Mouse (Mus musculus) stomach, embryonic 14.5 days (tissue): ENCODE results near the gene Gm20388. TPM values are rescaled to one million over a fixed set of nuclear protein-coding genes. Genes with fewer than 3 reads are reported as not detected.

ENCODE experiments used
- ATAC-seq: fragments of 200-750 bp; cut with Nextera tagmentation; 2 replicates; pipeline ENCODE4 v1.8.0; 2017; ENCODE audit warnings: low read depth, moderate TSS enrichment; ENCODE audit not compliant: insufficient number of reproducible peaks, insufficient read depth, low FRiP score
- H3K27ac ChIP-seq: fragments of 300-500 bp; sonication (generic); 2 replicates; pipeline ENCODE4 v1.5.1; 2014; ENCODE audit warnings: mild to moderate bottlenecking, low read length, moderate library complexity, mixed read lengths
- H3K27me3 ChIP-seq: fragments of 300-500 bp; sonication (generic); 2 replicates; pipeline ENCODE4 v1.6.1; 2014; ENCODE audit warnings: low read length, control low read depth, mixed read lengths; ENCODE audit not compliant: control insufficient read depth, insufficient read depth
- H3K36me3 ChIP-seq: fragments of 300-500 bp; sonication (generic); 2 replicates; pipeline ENCODE4 v1.6.1; 2014; ENCODE audit warnings: mild to moderate bottlenecking, control low read depth, low read length, moderate library complexity, mixed read lengths; ENCODE audit not compliant: control insufficient read depth, insufficient read depth
- H3K4me1 ChIP-seq: fragments of 300-500 bp; sonication (generic); 2 replicates; pipeline ENCODE4 v1.6.1; 2014; ENCODE audit warnings: low read length, control low read depth, mixed read lengths; ENCODE audit not compliant: control insufficient read depth, insufficient read depth
- H3K4me2 ChIP-seq: fragments of 300-500 bp; sonication (generic); replicated peaks from 2 replicates; pipeline ENCODE4 v1.6.1; 2014; ENCODE audit warnings: low read depth, low read length, control low read depth
- H3K4me3 ChIP-seq: fragments of 300-500 bp; sonication (generic); 2 replicates; pipeline ENCODE4 v1.5.1; 2014; ENCODE audit warnings: low read depth, low read length, control low read depth
- H3K9ac ChIP-seq: fragments of 300-500 bp; sonication (generic); replicated peaks from 2 replicates; pipeline ENCODE4 v1.6.1; 2014; ENCODE audit warnings: low read depth, mild to moderate bottlenecking, control low read depth, low read length, moderate library complexity, mixed read lengths
- H3K9me3 ChIP-seq: fragments of 300-500 bp; sonication (generic); 2 replicates; pipeline ENCODE4 v1.6.1; 2016; ENCODE audit warnings: low read depth, low read length, control low read depth; ENCODE audit not compliant: control insufficient read depth
- WGBS: fragments of 180-500 bp; shearing (Covaris S2); extraction: QIAGEN DNeasy Blood & Tissue Kit; methylation state at CpG from one replicate; pipeline ENCODE4 v1.1.7; 2014; 5-methylcytosine and 5-hydroxymethylcytosine counted together
- polyA plus RNA-seq: library from polyadenylated mRNA; unstranded; fragments of >200 nt; fragmentation: Nextera tagmentation; extraction: Ambion mirVana; gene quantifications from 2 replicates; pipeline ENCODE4 v1.2.1, GENCODE M21; 2014

The Gm20388 gene
- polyA plus RNA-seq, 1 experiment from 2014 or later: 11.4 TPM

DNA sequence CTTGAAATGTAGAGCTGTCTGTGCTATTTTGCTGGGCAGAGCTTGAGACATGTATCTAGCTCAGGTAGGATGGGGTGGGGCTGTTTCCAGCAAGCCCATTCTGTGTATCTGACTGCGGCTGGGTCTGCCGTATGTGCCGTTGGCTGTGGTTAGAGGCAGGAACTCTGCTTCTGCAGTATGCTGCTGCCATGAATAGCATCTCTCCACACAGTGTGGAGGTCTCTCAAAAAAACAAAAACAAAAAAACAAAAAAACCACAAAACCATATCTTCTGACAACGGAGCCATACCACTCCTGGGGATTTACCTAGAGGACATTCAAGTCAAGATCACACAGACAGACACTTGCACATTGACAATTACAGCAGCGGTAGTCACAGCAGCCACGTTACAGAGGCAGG is 4407.2 kb downstream of the Gm20388 start:
- WGBS: 83% methylated on average over 6 of the region's 6 CpGs

DNA sequence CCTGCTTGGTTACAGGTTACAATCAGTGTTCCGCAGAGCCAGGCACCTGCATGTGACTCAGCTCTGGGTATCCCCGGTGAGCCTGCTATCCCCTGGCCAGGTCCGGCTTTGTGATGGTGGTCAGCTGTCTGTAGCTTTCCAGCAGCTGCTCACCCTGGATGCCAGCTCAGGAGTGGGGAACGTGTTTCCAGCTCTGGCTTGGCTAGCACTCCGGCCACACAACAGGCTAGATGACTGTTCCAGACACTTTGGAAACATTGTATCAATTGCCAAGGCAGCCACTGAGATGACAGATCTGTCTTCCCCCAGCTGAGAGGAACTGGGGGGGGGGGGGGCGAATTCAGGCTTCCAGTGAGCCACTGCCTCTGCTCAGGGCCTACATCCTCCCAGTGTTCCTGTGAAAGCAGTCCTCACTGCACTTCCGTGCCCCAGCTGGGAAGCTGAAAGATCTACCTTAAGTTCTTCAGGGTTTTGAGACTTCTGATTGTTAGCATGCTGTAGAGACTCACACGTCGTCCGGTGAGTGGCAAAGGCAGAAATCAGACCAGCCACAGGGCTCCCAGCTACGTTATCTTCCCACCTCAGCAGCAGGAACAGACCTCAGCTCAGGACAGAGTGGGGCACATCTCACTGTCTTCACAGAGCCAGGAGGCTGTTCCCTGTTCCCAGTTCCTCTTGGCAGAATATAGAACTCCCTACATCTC is 4408.1 kb downstream of the Gm20388 start:
- no peak overlapping the region for H3K9ac ChIP-seq
- peaks cover 9% of the 10 kb centered on the region for H3K4me1 ChIP-seq
- 75% methylated on average over 11 of the region's 11 CpGs for WGBS
- no peak overlapping the region for H3K4me3 ChIP-seq
- H3K27ac ChIP-seq: no peak overlapping the region
- no peaks in the 10 kb centered on the region for H3K9me3 ChIP-seq
- no peaks in the 10 kb centered on the region for H3K27me3 ChIP-seq
- no peaks in the 10 kb centered on the region; the same call in 1 of the 2 replicates for H3K36me3 ChIP-seq
- ATAC-seq: no peak
- no peak overlapping the region for H3K4me2 ChIP-seq

More for the DNA sequence above, 4407.2 kb downstream of the Gm20388 start:
- Histone ChIP-seq H3K4me3 (no peak overlapping the region), H3K27me3 (no peaks in the 10 kb centered on the region), H3K9me3 (no peaks in the 10 kb centered on the region), H3K9ac (no peak overlapping the region), H3K4me2 (no peak overlapping the region), H3K27ac (no peak overlapping the region), H3K36me3 (no peaks in the 10 kb centered on the region; the same call in 1 of the 2 replicates), H3K4me1 (peaks cover 13% of the 10 kb centered on the region)
- ATAC-seq: no peak

DNA sequence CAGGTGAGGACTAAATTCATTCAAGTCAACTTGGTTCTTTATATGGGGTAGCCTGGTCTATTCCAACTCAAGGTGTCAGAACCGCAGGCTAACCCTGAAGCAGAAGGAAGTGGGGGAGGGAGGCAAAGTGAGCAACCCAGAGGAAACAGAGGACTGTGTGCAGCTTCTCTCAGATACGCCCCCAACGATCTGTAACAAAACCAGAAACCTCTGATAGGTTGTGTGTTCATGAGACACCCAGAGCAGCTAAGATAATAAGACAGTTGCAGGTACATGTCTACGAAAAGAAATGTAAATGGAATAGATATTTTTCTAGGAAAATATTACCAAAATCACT is 4408.6 kb downstream of the Gm20388 start:
- peaks cover 9% of the 10 kb centered on the region for H3K4me1 ChIP-seq
- ATAC-seq: no peak
- WGBS: 89% methylated on average over 4 of the region's 4 CpGs

DNA sequence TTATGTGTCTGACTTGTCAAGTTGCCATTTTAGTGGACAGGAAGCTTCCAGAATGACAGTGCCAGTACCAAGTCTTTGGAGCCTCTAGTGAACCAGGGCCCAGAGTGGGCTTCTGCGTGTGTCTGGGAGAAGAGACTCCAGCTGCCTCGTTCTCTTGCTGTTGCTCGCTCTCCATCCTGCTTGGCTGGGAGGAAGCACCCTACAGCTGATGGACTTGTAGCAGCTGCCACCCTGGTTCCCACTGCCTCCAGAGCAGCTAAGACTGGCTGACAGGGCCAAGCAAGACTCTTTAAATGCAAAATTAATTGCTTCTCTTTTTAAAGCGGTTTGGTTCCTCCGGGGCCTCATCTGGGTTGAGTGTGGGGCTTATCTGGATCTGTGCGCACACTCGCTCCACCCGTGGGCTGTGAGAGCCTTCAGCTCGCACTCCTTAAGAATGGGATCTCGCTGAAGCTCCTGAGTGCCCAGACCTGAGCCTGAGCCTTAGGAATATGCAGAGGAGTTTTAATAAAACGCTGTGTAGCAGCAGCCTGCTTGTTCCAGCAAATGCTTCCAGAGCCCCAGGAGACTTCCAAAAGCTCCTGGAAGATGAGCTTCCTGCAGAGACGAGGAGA is 4410.7 kb downstream of the Gm20388 start:
- no peak overlapping the region; the same call in 1 of the 2 replicates for H3K27ac ChIP-seq
- H3K9me3 ChIP-seq: no peaks in the 10 kb centered on the region
- no peaks in the 10 kb centered on the region; the same call in 1 of the 2 replicates for H3K36me3 ChIP-seq
- no peak overlapping the region for H3K4me2 ChIP-seq
- 37% methylated on average over 12 of the region's 12 CpGs for WGBS
- ATAC-seq: no peak
- peaks cover 9% of the 10 kb centered on the region for H3K4me1 ChIP-seq
- no peaks in the 10 kb centered on the region for H3K27me3 ChIP-seq
- no peak overlapping the region for H3K4me3 ChIP-seq
- no peak overlapping the region for H3K9ac ChIP-seq

More for the DNA sequence above, 4408.6 kb downstream of the Gm20388 start:
- H3K36me3 ChIP-seq: no peaks in the 10 kb centered on the region; the same call in 1 of the 2 replicates
- no peak overlapping the region for H3K4me2 ChIP-seq
- no peak overlapping the region for H3K4me3 ChIP-seq
- no peaks in the 10 kb centered on the region for H3K27me3 ChIP-seq
- H3K9ac ChIP-seq: no peak overlapping the region
- H3K27ac ChIP-seq: no peak overlapping the region
- no peaks in the 10 kb centered on the region for H3K9me3 ChIP-seq

DNA sequence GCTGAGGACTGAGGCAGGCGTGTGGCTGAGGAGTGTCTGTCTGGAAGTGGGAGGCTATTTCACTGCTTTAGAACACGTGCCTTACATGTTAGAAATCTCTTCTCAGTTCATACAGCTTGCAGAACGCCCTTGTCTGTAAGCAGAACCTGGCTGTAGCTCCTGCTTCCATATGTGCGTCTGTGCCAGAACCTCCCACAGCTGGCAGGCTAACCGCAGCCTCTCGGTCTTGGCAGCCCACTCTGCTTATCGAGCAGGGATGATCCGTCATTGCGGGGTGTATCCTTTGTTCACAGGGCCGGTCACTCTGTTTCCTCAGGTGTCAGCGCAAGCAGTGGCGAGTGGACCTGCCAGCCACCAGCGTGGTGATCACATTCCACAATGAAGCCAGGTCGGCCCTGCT is 4412.7 kb downstream of the Gm20388 start:
- no peaks in the 10 kb centered on the region for H3K27me3 ChIP-seq
- no peak overlapping the region for H3K4me3 ChIP-seq
- ATAC-seq: no peak
- no peak overlapping the region for H3K4me2 ChIP-seq
- peaks cover under 1% of the 10 kb centered on the region; the same call in 1 of the 2 replicates for H3K36me3 ChIP-seq
- H3K4me1 ChIP-seq: peaks cover 3% of the 10 kb centered on the region; the same call in 1 of the 2 replicates
- no peaks in the 10 kb centered on the region for H3K9me3 ChIP-seq
- WGBS: 84% methylated on average over 14 of the region's 14 CpGs
- H3K27ac ChIP-seq: no peak overlapping the region
- no peak overlapping the region for H3K9ac ChIP-seq

DNA sequence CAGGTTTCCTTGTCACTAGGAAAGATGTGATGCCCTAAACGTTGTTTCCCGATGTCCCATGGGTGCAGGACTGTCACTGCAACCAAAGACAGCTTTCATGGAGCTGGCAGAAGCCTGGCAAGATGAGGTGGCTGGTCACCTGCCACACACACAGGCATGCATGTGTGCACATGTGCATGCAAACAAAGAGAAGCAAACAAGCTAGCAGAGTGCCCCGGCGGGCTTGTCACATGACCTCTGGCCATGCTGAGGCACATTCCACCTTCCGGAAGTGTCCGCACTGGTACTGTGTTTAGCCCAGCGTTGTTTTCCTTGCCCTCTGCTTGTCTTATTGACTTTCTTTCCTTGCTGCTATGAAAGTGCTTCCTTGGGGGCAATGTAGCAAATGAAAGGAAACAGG is 4417.6 kb downstream of the Gm20388 start:
- H3K9ac ChIP-seq: no peak overlapping the region
- H3K4me2 ChIP-seq: no peak overlapping the region
- H3K27me3 ChIP-seq: no peaks in the 10 kb centered on the region
- 75% methylated on average over 7 of the region's 7 CpGs for WGBS
- H3K9me3 ChIP-seq: no peaks in the 10 kb centered on the region
- H3K27ac ChIP-seq: no peak overlapping the region
- ATAC-seq: no peak
- H3K4me3 ChIP-seq: no peak overlapping the region
- no peaks in the 10 kb centered on the region for H3K4me1 ChIP-seq
- H3K36me3 ChIP-seq: peaks cover 22% of the 10 kb centered on the region

DNA sequence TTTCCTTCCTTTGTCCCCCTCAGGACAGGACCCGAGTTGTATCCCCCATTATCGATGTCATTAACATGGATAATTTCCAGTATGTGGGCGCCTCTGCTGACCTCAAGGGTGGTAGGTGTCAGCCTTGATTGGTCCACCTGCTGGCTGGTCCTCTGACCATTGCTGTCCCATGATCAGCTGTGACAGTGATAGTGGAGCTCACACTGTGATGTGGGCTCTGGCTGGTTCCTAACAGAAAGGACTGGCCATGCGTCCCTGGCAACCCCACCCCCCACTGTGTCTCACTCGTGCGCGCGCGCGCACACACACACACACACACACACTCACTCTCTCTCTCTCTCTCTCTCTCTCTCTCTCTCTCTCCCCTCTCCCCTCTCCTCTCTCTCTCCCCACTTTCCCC is 4419.0 kb downstream of the Gm20388 start:
- 86% methylated on average over 10 of the region's 10 CpGs for WGBS
- Histone ChIP-seq H3K27ac (no peak overlapping the region), H3K36me3 (peaks cover 31% of the 10 kb centered on the region), H3K4me3 (no peak overlapping the region), H3K4me2 (no peak overlapping the region), H3K9ac (no peak overlapping the region), H3K9me3 (no peaks in the 10 kb centered on the region), H3K27me3 (no peaks in the 10 kb centered on the region), H3K4me1 (no peaks in the 10 kb centered on the region)
- ATAC-seq: no peak

DNA sequence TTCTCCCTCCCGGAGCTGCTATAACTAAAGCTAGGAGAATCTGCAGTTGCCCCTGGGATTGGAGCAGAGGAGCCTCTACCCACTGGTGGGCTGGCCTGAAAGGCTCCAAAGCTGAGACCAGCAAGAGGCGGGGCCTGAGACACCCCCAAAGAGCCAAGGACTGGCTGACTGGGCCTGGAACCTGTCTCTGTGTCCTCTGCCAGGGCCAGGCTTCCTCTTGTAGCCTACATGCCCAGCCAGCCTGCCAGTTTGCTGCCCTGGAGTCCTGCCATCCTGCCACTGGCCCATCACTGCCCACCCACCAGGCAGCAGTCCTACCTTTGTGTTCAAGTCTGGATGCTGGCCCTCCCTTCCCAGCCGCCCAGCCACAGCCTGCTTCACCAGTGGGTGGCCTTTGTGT is 4419.8 kb downstream of the Gm20388 start:
- H3K27ac ChIP-seq: no peak overlapping the region
- H3K9me3 ChIP-seq: no peaks in the 10 kb centered on the region
- H3K36me3 ChIP-seq: peaks cover 37% of the 10 kb centered on the region
- no peak overlapping the region for H3K4me2 ChIP-seq
- H3K27me3 ChIP-seq: no peaks in the 10 kb centered on the region
- no peak overlapping the region for H3K9ac ChIP-seq
- H3K4me3 ChIP-seq: no peak overlapping the region
- 75% methylated on average over 2 of the region's 3 CpGs for WGBS
- no peak for ATAC-seq
- no peaks in the 10 kb centered on the region for H3K4me1 ChIP-seq
